Mouse (Mus musculus): ENCODE data around the gene Pcnx2. TPM values are rescaled to one million over a fixed set of nuclear protein-coding genes. Genes with fewer than 3 reads are reported as not detected.

The Pcnx2 gene
- polyA plus RNA-seq (2016; fragmentation: Nextera tagmentation; extraction: Ambion mirVana), result 1.1 and 1.4 TPM in 2 replicates

GRCm38 (mm10) chr8:125897868-125898788 is at the start of gene Pcnx2:
Gene Pcnx2, minus strand, starts transcription at chr8:125898317.
- WGBS, result 5% methylated on average over 44 of the region's 44 CpGs
- no peak within 1 kb of the TSS for H3K27ac ChIP-seq
- peak within 1 kb of the TSS; percentile 61 for H3K4me2 ChIP-seq (replicated peaks)
- peaks cover 39% of the 10 kb centered on the region for H3K27me3 ChIP-seq
- peaks cover 12% of the 10 kb centered on the region for H3K4me1 ChIP-seq
- H3K9me3 ChIP-seq (replicated peaks), result no peaks in the 10 kb centered on the region
- H3K36me3 ChIP-seq, result no peaks in the 10 kb centered on the region
- peak within 1 kb of the TSS; percentile 60 for H3K9ac ChIP-seq
- H3K4me3 ChIP-seq, result peak within 1 kb of the TSS; percentile 49
- ATAC-seq (ENCODE audit: low FRiP score), result peak; percentile 78

GRCm38 (mm10) chr8:125944511-125944910 is 46.4 kb upstream of the Pcnx2 start:
- H3K4me3 ChIP-seq, result no peak overlapping the region
- no peaks in the 10 kb centered on the region for H3K4me1 ChIP-seq
- H3K9ac ChIP-seq, result no peak overlapping the region
- no peaks in the 10 kb centered on the region for H3K36me3 ChIP-seq
- H3K9me3 ChIP-seq (replicated peaks), result no peaks in the 10 kb centered on the region
- no peak overlapping the region for H3K27ac ChIP-seq
- no peaks in the 10 kb centered on the region for H3K27me3 ChIP-seq
- no peak overlapping the region for H3K4me2 ChIP-seq (replicated peaks)
- ATAC-seq (ENCODE audit: low FRiP score), result no peak
- 80% methylated on average over 4 of the region's 4 CpGs for WGBS

GRCm38 (mm10) chr8:125935649-125936048 is 37.5 kb upstream of the Pcnx2 start:
- Histone ChIP-seq H3K27me3 (no peaks in the 10 kb centered on the region), H3K4me1 (no peaks in the 10 kb centered on the region), H3K4me2 (replicated peaks) (no peak overlapping the region), H3K9ac (no peak overlapping the region), H3K4me3 (no peak overlapping the region), H3K27ac (no peak overlapping the region), H3K9me3 (replicated peaks) (no peaks in the 10 kb centered on the region), H3K36me3 (no peaks in the 10 kb centered on the region)
- 47% methylated on average over 9 of the region's 9 CpGs for WGBS
- no peak for ATAC-seq (ENCODE audit: low FRiP score)

- no peak for ATAC-seq (ENCODE audit: low FRiP score)
- 95% methylated on average over 6 of the region's 6 CpGs for WGBS
These were observed 33.7 kb upstream of the Pcnx2 start for GRCm38 (mm10) chr8:125931822-125932221.

GRCm38 (mm10) chr8:125930276-125931046 is 32.3 kb upstream of the Pcnx2 start:
- Histone ChIP-seq H3K36me3 (no peaks in the 10 kb centered on the region), H3K27me3 (no peaks in the 10 kb centered on the region), H3K4me3 (no peak overlapping the region), H3K4me1 (no peaks in the 10 kb centered on the region), H3K27ac (no peak overlapping the region), H3K4me2 (replicated peaks) (no peak overlapping the region), H3K9ac (no peak overlapping the region), H3K9me3 (replicated peaks) (no peaks in the 10 kb centered on the region)
- ATAC-seq (ENCODE audit: low FRiP score), result no peak
- WGBS, result 82% methylated on average over 11 of the region's 11 CpGs

More at GRCm38 (mm10) chr8:125931822-125932221, 33.7 kb upstream of the Pcnx2 start:
- no peak overlapping the region for H3K9ac ChIP-seq
- H3K27me3 ChIP-seq, result no peaks in the 10 kb centered on the region
- H3K9me3 ChIP-seq (replicated peaks), result no peaks in the 10 kb centered on the region
- H3K36me3 ChIP-seq, result no peaks in the 10 kb centered on the region
- no peaks in the 10 kb centered on the region for H3K4me1 ChIP-seq
- no peak overlapping the region for H3K4me2 ChIP-seq (replicated peaks)
- no peak overlapping the region for H3K27ac ChIP-seq
- H3K4me3 ChIP-seq, result no peak overlapping the region

- Histone ChIP-seq H3K4me2 (replicated peaks) (no peak overlapping the region), H3K27me3 (no peaks in the 10 kb centered on the region), H3K36me3 (no peaks in the 10 kb centered on the region), H3K4me1 (no peaks in the 10 kb centered on the region), H3K9me3 (replicated peaks) (no peaks in the 10 kb centered on the region), H3K4me3 (no peak overlapping the region), H3K27ac (no peak overlapping the region), H3K9ac (no peak overlapping the region)
- ATAC-seq (ENCODE audit: low FRiP score), result no peak
- WGBS, result 87% methylated on average over 4 of the region's 4 CpGs
These were observed 28.5 kb upstream of the Pcnx2 start for GRCm38 (mm10) chr8:125926636-125927035.

GRCm38 (mm10) chr8:125922333-125922732 is 24.2 kb upstream of the Pcnx2 start:
- no peak overlapping the region for H3K27ac ChIP-seq
- H3K36me3 ChIP-seq, result no peaks in the 10 kb centered on the region
- no peak overlapping the region for H3K9ac ChIP-seq
- H3K9me3 ChIP-seq (replicated peaks), result no peaks in the 10 kb centered on the region
- WGBS, result 56% methylated on average over 3 of the region's 3 CpGs
- no peaks in the 10 kb centered on the region for H3K4me1 ChIP-seq
- H3K4me2 ChIP-seq (replicated peaks), result no peak overlapping the region
- ATAC-seq (ENCODE audit: low FRiP score), result no peak
- H3K4me3 ChIP-seq, result no peak overlapping the region
- H3K27me3 ChIP-seq, result peaks cover 8% of the 10 kb centered on the region; the same call in 1 of the 2 replicates

- Histone ChIP-seq H3K9me3 (replicated peaks) (no peaks in the 10 kb centered on the region), H3K9ac (no peak overlapping the region), H3K27me3 (peaks cover 8% of the 10 kb centered on the region; the same call in 1 of the 2 replicates), H3K27ac (no peak overlapping the region), H3K4me1 (no peaks in the 10 kb centered on the region), H3K4me2 (replicated peaks) (no peak overlapping the region), H3K4me3 (no peak overlapping the region), H3K36me3 (no peaks in the 10 kb centered on the region)
- WGBS, result 67% methylated on average over 9 of the region's 9 CpGs
- no peak for ATAC-seq (ENCODE audit: low FRiP score)
These were observed 22.6 kb upstream of the Pcnx2 start for GRCm38 (mm10) chr8:125920761-125921160.

- H3K9me3 ChIP-seq (replicated peaks), result no peaks in the 10 kb centered on the region
- H3K4me2 ChIP-seq (replicated peaks), result no peak overlapping the region
- no peak for ATAC-seq (ENCODE audit: low FRiP score)
- H3K36me3 ChIP-seq, result no peaks in the 10 kb centered on the region
- peaks cover 8% of the 10 kb centered on the region; the same call in 1 of the 2 replicates for H3K27me3 ChIP-seq
- no peaks in the 10 kb centered on the region for H3K4me1 ChIP-seq
- H3K4me3 ChIP-seq, result no peak overlapping the region
- H3K9ac ChIP-seq, result no peak overlapping the region
- H3K27ac ChIP-seq, result no peak overlapping the region
- 73% methylated on average over 10 of the region's 10 CpGs for WGBS
These were observed 22.2 kb upstream of the Pcnx2 start for GRCm38 (mm10) chr8:125920281-125920680.

GRCm38 (mm10) chr8:125919560-125919959 is 21.4 kb upstream of the Pcnx2 start:
- Histone ChIP-seq H3K27me3 (peaks cover 8% of the 10 kb centered on the region; the same call in 1 of the 2 replicates), H3K4me1 (no peaks in the 10 kb centered on the region), H3K9me3 (replicated peaks) (no peaks in the 10 kb centered on the region), H3K36me3 (no peaks in the 10 kb centered on the region), H3K9ac (no peak overlapping the region), H3K4me2 (replicated peaks) (no peak overlapping the region), H3K27ac (no peak overlapping the region), H3K4me3 (no peak overlapping the region)
- no peak for ATAC-seq (ENCODE audit: low FRiP score)
- 41% methylated on average over 8 of the region's 8 CpGs for WGBS

GRCm38 (mm10) chr8:125918719-125919118 is 20.6 kb upstream of the Pcnx2 start:
- no peak overlapping the region for H3K27ac ChIP-seq
- ATAC-seq (ENCODE audit: low FRiP score), result no peak
- no peak overlapping the region for H3K9ac ChIP-seq
- H3K27me3 ChIP-seq, result peaks cover 14% of the 10 kb centered on the region
- no peaks in the 10 kb centered on the region for H3K4me1 ChIP-seq
- H3K4me3 ChIP-seq, result no peak overlapping the region
- 88% methylated on average over 2 of the region's 2 CpGs for WGBS
- H3K9me3 ChIP-seq (replicated peaks), result no peaks in the 10 kb centered on the region
- H3K36me3 ChIP-seq, result no peaks in the 10 kb centered on the region
- H3K4me2 ChIP-seq (replicated peaks), result no peak overlapping the region

GRCm38 (mm10) chr8:125917013-125917412 is 18.9 kb upstream of the Pcnx2 start:
- no peak overlapping the region for H3K4me2 ChIP-seq (replicated peaks)
- H3K4me3 ChIP-seq, result no peak overlapping the region
- H3K27me3 ChIP-seq, result peaks cover 31% of the 10 kb centered on the region
- H3K9me3 ChIP-seq (replicated peaks), result no peaks in the 10 kb centered on the region
- 0 out of 2 replicates have a peak, but pooled peaks cover 2% of the 10 kb centered on the region for H3K4me1 ChIP-seq
- H3K27ac ChIP-seq, result no peak overlapping the region
- WGBS, result 75% methylated on average over 10 of the region's 10 CpGs
- no peak for ATAC-seq (ENCODE audit: low FRiP score)
- H3K9ac ChIP-seq, result no peak overlapping the region
- no peaks in the 10 kb centered on the region for H3K36me3 ChIP-seq

All from hindbrain, embryonic 12.5 days (tissue).